8 mouse cellular contexts compared by ENCODE assay signal in genomic region chr5:88886668-88887555, GRCm38 (mm10). TPM values are rescaled to one million over a fixed set of nuclear protein-coding genes. Genes with fewer than 3 reads are reported as not detected.
DNase-seq lines count a peak whose midpoint lies in the region; ATAC-seq and TF ChIP-seq lines count a peak whose summit lies in the region.

Gene Slc4a4 (plus strand): TSS chr5:88886818.

- under 1% methylated on average over 105 of the region's 119 CpGs for WGBS in intestine, embryonic 15.5 days
- under 1% methylated on average over 53 of the region's 119 CpGs for WGBS in limb, embryonic 14.5 days
- under 1% methylated on average over 103 of the region's 119 CpGs for WGBS in midbrain, embryonic 15.5 days

- H3K27me3 ChIP-seq in erythroblast, embryonic 14.5 days (ENCODE audit: control insufficient read depth), result peaks cover 54% of the 10 kb centered on the region
- no peaks in the 10 kb centered on the region for H3K27me3 ChIP-seq in intestine, embryonic 15.5 days (replicated peaks)
- peaks cover 15% of the 10 kb centered on the region; the same call in 1 of the 2 replicates for H3K27me3 ChIP-seq in limb, embryonic 14.5 days (ENCODE audit: control insufficient read depth, insufficient read depth, low read length)
- H3K27me3 ChIP-seq in midbrain, embryonic 15.5 days (replicated peaks), result peaks cover 13% of the 10 kb centered on the region; the same call in 1 of the 2 replicates

- peak; percentile 70 to 75 for DNase-seq in cerebellum, postnatal 25 days
- peak; percentile 40 to 45 for DNase-seq in gastrocnemius, postnatal 36 days
- peak; percentile 39 for DNase-seq in limb, embryonic 14.5 days (ENCODE audit: low spot score)
- peak; percentile 18 for DNase-seq in testis, postnatal 14 days (ENCODE audit: low spot score)

- no peaks in the 10 kb centered on the region for H3K36me3 ChIP-seq in erythroblast, embryonic 14.5 days (ENCODE audit: control insufficient read depth)
- no peaks in the 10 kb centered on the region for H3K36me3 ChIP-seq in intestine, embryonic 15.5 days
- no peaks in the 10 kb centered on the region for H3K36me3 ChIP-seq in limb, embryonic 14.5 days (ENCODE audit: control insufficient read depth, insufficient read depth, low read length)
- no peaks in the 10 kb centered on the region for H3K36me3 ChIP-seq in midbrain, embryonic 15.5 days (replicated peaks)

- H3K27ac ChIP-seq in intestine, embryonic 15.5 days, result peak within 1 kb of the TSS; percentile 54; the same call in 1 of the 2 replicates
- H3K27ac ChIP-seq in limb, embryonic 14.5 days (replicated peaks; ENCODE audit: low read depth, low read length), result no peak within 1 kb of the TSS
- H3K27ac ChIP-seq in midbrain, embryonic 15.5 days, result peak within 1 kb of the TSS; percentile 15; the same call in 1 of the 2 replicates

- H3K4me2 ChIP-seq in intestine, embryonic 15.5 days (replicated peaks), result peak within 1 kb of the TSS; percentile 95
- peak within 1 kb of the TSS; percentile 90 for H3K4me2 ChIP-seq in limb, embryonic 14.5 days (replicated peaks; ENCODE audit: low read depth, low read length, severe bottlenecking)
- H3K4me2 ChIP-seq in midbrain, embryonic 15.5 days, result peak within 1 kb of the TSS; percentile 97

- peak within 1 kb of the TSS; percentile 76 for H3K9ac ChIP-seq in intestine, embryonic 15.5 days
- H3K9ac ChIP-seq in limb, embryonic 14.5 days (ENCODE audit: low read depth, low read length, severe bottlenecking), result peak within 1 kb of the TSS; percentile 84
- H3K9ac ChIP-seq in midbrain, embryonic 15.5 days, result peak within 1 kb of the TSS; percentile 47

- no peaks in the 10 kb centered on the region for H3K4me1 ChIP-seq in erythroblast, embryonic 14.5 days (ENCODE audit: control insufficient read depth)
- peaks cover 11% of the 10 kb centered on the region; the same call in 1 of the 2 replicates for H3K4me1 ChIP-seq in intestine, embryonic 15.5 days (replicated peaks)
- H3K4me1 ChIP-seq in limb, embryonic 14.5 days (ENCODE audit: control insufficient read depth, insufficient read depth, low read length), result peaks cover 11% of the 10 kb centered on the region; the same call in 1 of the 2 replicates
- peaks cover 20% of the 10 kb centered on the region for H3K4me1 ChIP-seq in midbrain, embryonic 15.5 days

- intact Hi-C loops in gastrocnemius, postnatal 36 days (cut with DNase I), result loop anchor here (5.0 to 10.0 kb wide), 3 partner anchors 40 to 340 kb away; no protein-coding TSS in a partner anchor

- no peak for ATAC-seq in erythroblast, adult 5-6 weeks (replicated peaks; ENCODE audit: low FRiP score, poor library complexity, severe bottlenecking)
- peak; percentile 85 for ATAC-seq in intestine, embryonic 15.5 days
- peak; percentile 89 for ATAC-seq in limb, embryonic 14.5 days (ENCODE audit: low FRiP score, low read depth)
- ATAC-seq in midbrain, embryonic 15.5 days (replicated peaks), result peak; percentile 89

- no peaks in the 10 kb centered on the region for H3K9me3 ChIP-seq in erythroblast, embryonic 14.5 days (ENCODE audit: control insufficient read depth, low read length)
- H3K9me3 ChIP-seq in intestine, embryonic 15.5 days, result no peaks in the 10 kb centered on the region
- no peaks in the 10 kb centered on the region for H3K9me3 ChIP-seq in limb, embryonic 14.5 days (ENCODE audit: control insufficient read depth, low read length)
- no peaks in the 10 kb centered on the region for H3K9me3 ChIP-seq in midbrain, embryonic 15.5 days

- peak within 1 kb of the TSS; percentile 49 for H3K4me3 ChIP-seq in erythroblast, embryonic 14.5 days (replicated peaks)
- H3K4me3 ChIP-seq in intestine, embryonic 15.5 days (replicated peaks), result peak within 1 kb of the TSS; percentile 86
- H3K4me3 ChIP-seq in limb, embryonic 14.5 days (replicated peaks; ENCODE audit: low read length), result peak within 1 kb of the TSS; percentile 75
- peak within 1 kb of the TSS; percentile 95 for H3K4me3 ChIP-seq in midbrain, embryonic 15.5 days

- TF ChIP-seq POLR2A in limb, embryonic 14.5 days (IDR thresholded peaks at IDR 0.05; ENCODE audit: borderline replicate concordance, extremely low read depth, insufficient read depth, insufficient read length), result no peak

RNA-seq across cellular contexts. Expression of gene Slc4a4, which starts in this region (rescaled TPM):
- 0.02 TPM in 1 of 2 replicates, not detected in the other for polyA plus RNA-seq in erythroblast, embryonic 14.5 days (2012)
- total RNA-seq in erythroblast, adult 5-6 weeks (2015; ENCODE audit: low replicate concordance), result not detected in 2 replicates
- not detected in 2 replicates for total RNA-seq in erythroblast, adult 5-6 weeks (2017; ENCODE audit: low replicate concordance)
- 10 to 100 TPM; 15.3 to 20.3 TPM for total RNA-seq in gastrocnemius, postnatal 36 days (2021)
- polyA plus RNA-seq in intestine, embryonic 15.5 days (2015; fragmentation: Nextera tagmentation; extraction: Ambion mirVana), result 4.6 and 4.7 TPM in 2 replicates
- 2.6 and 2.7 TPM in 2 replicates for polyA plus RNA-seq in limb, embryonic 14.5 days (2012; rRNA removed)
- polyA plus RNA-seq in limb, embryonic 14.5 days (2014; fragmentation: Nextera tagmentation; extraction: Ambion mirVana), result 2.8 and 3.0 TPM in 2 replicates
- polyA plus RNA-seq in midbrain, embryonic 15.5 days (2015; fragmentation: Nextera tagmentation; extraction: Ambion mirVana), result 6.7 and 7.7 TPM in 2 replicates

Comparison
In these comparisons a context has a peak if more than half of its experiments do, and no peak if none do; other contexts are left out.
1. RNA of gene Slc4a4 (total RNA-seq): 15.3 to 20.3 TPM in gastrocnemius, postnatal 36 days; not detected in erythroblast, adult 5-6 weeks; every median in the first group is over 10 times any median in the second.
2. DNase-seq: peak in every context shown above with its lines; median percentile 72 in cerebellum, postnatal 25 days; 42 in gastrocnemius, postnatal 36 days; 39 in limb, embryonic 14.5 days; 18 in testis, postnatal 14 days.
3. Peak in every context shown above with its lines, with median percentiles within 50 percentile points of each other: H3K4me3 ChIP-seq, H3K4me2 ChIP-seq and H3K9ac ChIP-seq.